Comparison of ENCODE assay signal across 24 mouse cellular contexts in the genomic region with DNA sequence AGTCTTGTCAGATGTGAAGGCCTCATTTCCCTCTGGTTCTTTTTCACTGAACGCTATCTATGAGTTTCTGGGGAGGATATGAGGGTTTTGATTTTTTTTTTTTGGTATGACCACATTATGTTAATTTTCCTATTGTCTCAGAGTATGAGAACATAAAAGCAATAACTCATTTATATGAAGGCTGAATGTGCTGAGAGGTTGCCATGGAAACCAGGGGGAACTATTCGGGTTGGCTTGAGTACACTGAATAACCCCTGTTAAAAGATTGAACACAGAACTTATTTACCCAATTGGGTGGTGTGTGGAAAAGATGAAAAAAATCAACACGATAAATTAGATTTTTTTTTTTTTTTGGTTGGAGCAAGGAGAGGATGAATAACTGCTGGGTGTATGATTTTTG.
DNase-seq lines count a peak whose midpoint lies in the region; ATAC-seq lines count a peak whose summit lies in the region.
"Had no signal": no experiment of that assay in that cellular context is flagged by ENCODE, and none has a peak within 500 bp of the region (broad histone marks: within the 10 kb centered on the region; RNA-seq: fewer than 3 reads in every experiment).

No protein-coding gene starts in this region.

- peak overlapping the region; percentile 71 for H3K27ac ChIP-seq in hindbrain, embryonic 13.5 days
- no peak overlapping the region for H3K27ac ChIP-seq in hindbrain, embryonic 10.5 days
- H3K27ac ChIP-seq in midbrain, embryonic 16.5 days (ENCODE audit: low read length) = peak overlapping the region; percentile 72
- H3K27ac ChIP-seq in midbrain, embryonic 10.5 days (replicated peaks) = no peak overlapping the region
- 0 out of 2 replicates have a peak overlapping the region, but pooled peaks have one; percentile 45 for H3K27ac ChIP-seq in hindbrain, embryonic 16.5 days (ENCODE audit: low read depth, low read length)
- H3K27ac ChIP-seq: heart, adult 2 months; heart, embryonic 13.5 days; kidney, embryonic 15.5 days; liver, embryonic 15.5 days; lung, embryonic 15.5 days had no signal

- no peak for DNase-seq in hindbrain, embryonic 10.5 days (ENCODE audit: low spot score)
- DNase-seq in midbrain, embryonic 10.5 days (ENCODE audit: low spot score) = no peak
- DNase-seq in layer of hippocampus, adult 9-11 months = no peak
- no peak for DNase-seq in adrenal gland, adult 2 months
- DNase-seq: adrenal gland, adult 8-10 months; cerebellum, adult 8-10 months; cerebellum, postnatal 36 days; gastrocnemius, postnatal 36 days; heart, adult 2 months; heart, postnatal 14 days; kidney, adult 11 months; kidney, postnatal 4 days; liver; lung, postnatal 36 days; thymus, adult 18-20 months; thymus, postnatal 36 days had no signal

- no peak overlapping the region for H3K9ac ChIP-seq in hindbrain, embryonic 13.5 days
- H3K9ac ChIP-seq in midbrain, embryonic 16.5 days (ENCODE audit: low read depth, low read length) = no peak overlapping the region
- H3K9ac ChIP-seq in hindbrain, embryonic 16.5 days (ENCODE audit: low read depth, low read length) = no peak overlapping the region
- H3K9ac ChIP-seq: heart, embryonic 13.5 days; kidney, embryonic 15.5 days; liver, embryonic 15.5 days; lung, embryonic 15.5 days had no signal

- 0 out of 2 replicates have a peak, but pooled peaks cover 4% of the 10 kb centered on the region for H3K4me1 ChIP-seq in hindbrain, embryonic 13.5 days (replicated peaks)
- no peaks in the 10 kb centered on the region for H3K4me1 ChIP-seq in hindbrain, embryonic 10.5 days (replicated peaks)
- H3K4me1 ChIP-seq in midbrain, embryonic 16.5 days (ENCODE audit: control insufficient read depth, insufficient read depth, low read length) = 0 out of 2 replicates have a peak, but pooled peaks cover 3% of the 10 kb centered on the region
- H3K4me1 ChIP-seq in midbrain, embryonic 10.5 days = no peaks in the 10 kb centered on the region
- H3K4me1 ChIP-seq in hindbrain, embryonic 16.5 days (ENCODE audit: control insufficient read depth, insufficient read depth, low read depth, low read length) = 0 out of 2 replicates have a peak, but pooled peaks cover 3% of the 10 kb centered on the region
- H3K4me1 ChIP-seq: kidney, embryonic 15.5 days; liver, embryonic 15.5 days; lung, embryonic 15.5 days; megakaryocyte, embryonic 14.5 days had no signal

- no peaks in the 10 kb centered on the region for H3K9me3 ChIP-seq in hindbrain, embryonic 13.5 days
- no peaks in the 10 kb centered on the region for H3K9me3 ChIP-seq in hindbrain, embryonic 10.5 days
- no peaks in the 10 kb centered on the region for H3K9me3 ChIP-seq in midbrain, embryonic 16.5 days (replicated peaks; ENCODE audit: control insufficient read depth, low read length, poor library complexity, severe bottlenecking)
- no peaks in the 10 kb centered on the region for H3K9me3 ChIP-seq in midbrain, embryonic 10.5 days (replicated peaks)
- H3K9me3 ChIP-seq in hindbrain, embryonic 16.5 days (ENCODE audit: control insufficient read depth, low read length) = no peaks in the 10 kb centered on the region
- H3K9me3 ChIP-seq: heart, embryonic 13.5 days; kidney, embryonic 15.5 days; liver, embryonic 15.5 days; lung, embryonic 15.5 days had no signal

- no peak overlapping the region for H3K4me2 ChIP-seq in hindbrain, embryonic 13.5 days
- no peak overlapping the region for H3K4me2 ChIP-seq in midbrain, embryonic 16.5 days (ENCODE audit: low read length)
- H3K4me2 ChIP-seq in hindbrain, embryonic 16.5 days (ENCODE audit: low read length) = no peak overlapping the region
- H3K4me2 ChIP-seq: heart, embryonic 13.5 days; kidney, embryonic 15.5 days; liver, embryonic 15.5 days; lung, embryonic 15.5 days had no signal

- 53% methylated on average over 3 of the region's 3 CpGs for WGBS in hindbrain, embryonic 13.5 days
- 86% methylated on average over 3 of the region's 3 CpGs for WGBS in hindbrain, embryonic 10.5 days
- 44% methylated on average over 3 of the region's 3 CpGs for WGBS in midbrain, embryonic 16.5 days
- 88% methylated on average over 3 of the region's 3 CpGs for WGBS in midbrain, embryonic 10.5 days
- 46% methylated on average over 3 of the region's 3 CpGs for WGBS in hindbrain, embryonic 16.5 days

- ATAC-seq in hindbrain, embryonic 13.5 days (ENCODE audit: low FRiP score) = no peak
- peak; percentile 78 for ATAC-seq in midbrain, embryonic 16.5 days
- ATAC-seq in hindbrain, embryonic 16.5 days = peak; percentile 50; the same call in 1 of the 2 replicates

- no peak overlapping the region for H3K4me3 ChIP-seq in hindbrain, embryonic 13.5 days
- no peak overlapping the region for H3K4me3 ChIP-seq in hindbrain, embryonic 10.5 days
- no peak overlapping the region for H3K4me3 ChIP-seq in midbrain, embryonic 16.5 days (ENCODE audit: low read depth, low read length)
- no peak overlapping the region for H3K4me3 ChIP-seq in midbrain, embryonic 10.5 days
- H3K4me3 ChIP-seq in hindbrain, embryonic 16.5 days (ENCODE audit: low read length) = no peak overlapping the region
- H3K4me3 ChIP-seq: heart, adult 2 months; heart, embryonic 13.5 days; kidney, embryonic 15.5 days; liver, embryonic 15.5 days; lung, embryonic 15.5 days; megakaryocyte, embryonic 14.5 days had no signal

- H3K36me3 ChIP-seq in hindbrain, embryonic 13.5 days = no peaks in the 10 kb centered on the region
- no peaks in the 10 kb centered on the region for H3K36me3 ChIP-seq in hindbrain, embryonic 10.5 days
- H3K36me3 ChIP-seq in midbrain, embryonic 16.5 days (ENCODE audit: control insufficient read depth, insufficient read depth, low read length) = no peaks in the 10 kb centered on the region
- no peaks in the 10 kb centered on the region for H3K36me3 ChIP-seq in midbrain, embryonic 10.5 days
- H3K36me3 ChIP-seq in hindbrain, embryonic 16.5 days (ENCODE audit: control insufficient read depth, insufficient read depth, low read length) = no peaks in the 10 kb centered on the region
- H3K36me3 ChIP-seq: heart, embryonic 13.5 days; kidney, embryonic 15.5 days; liver, embryonic 15.5 days; lung, embryonic 15.5 days had no signal

- H3K27me3 ChIP-seq in hindbrain, embryonic 13.5 days = no peaks in the 10 kb centered on the region
- H3K27me3 ChIP-seq in hindbrain, embryonic 10.5 days (ENCODE audit: insufficient read depth, poor library complexity, severe bottlenecking) = no peaks in the 10 kb centered on the region
- H3K27me3 ChIP-seq in midbrain, embryonic 16.5 days (ENCODE audit: control insufficient read depth, insufficient read depth, low read depth, low read length) = no peaks in the 10 kb centered on the region
- H3K27me3 ChIP-seq in midbrain, embryonic 10.5 days (ENCODE audit: low read depth, poor library complexity, severe bottlenecking) = no peaks in the 10 kb centered on the region
- no peaks in the 10 kb centered on the region for H3K27me3 ChIP-seq in hindbrain, embryonic 16.5 days (replicated peaks; ENCODE audit: control insufficient read depth, insufficient read depth, low read length)
- H3K27me3 ChIP-seq: heart, embryonic 13.5 days; kidney, embryonic 15.5 days; liver, embryonic 15.5 days; lung, embryonic 15.5 days; megakaryocyte, embryonic 14.5 days had no signal

Comparison
In these comparisons a context has a peak if more than half of its experiments do, and no peak if none do; other contexts are left out.
1. H3K27ac ChIP-seq: peak in hindbrain, embryonic 13.5 days (single experiment), midbrain, embryonic 16.5 days (single experiment) and hindbrain, embryonic 16.5 days (single experiment); none in hindbrain, embryonic 10.5 days (single experiment) and midbrain, embryonic 10.5 days (single experiment).